8 mouse cellular contexts compared by ENCODE assay signal in the genomic region with DNA sequence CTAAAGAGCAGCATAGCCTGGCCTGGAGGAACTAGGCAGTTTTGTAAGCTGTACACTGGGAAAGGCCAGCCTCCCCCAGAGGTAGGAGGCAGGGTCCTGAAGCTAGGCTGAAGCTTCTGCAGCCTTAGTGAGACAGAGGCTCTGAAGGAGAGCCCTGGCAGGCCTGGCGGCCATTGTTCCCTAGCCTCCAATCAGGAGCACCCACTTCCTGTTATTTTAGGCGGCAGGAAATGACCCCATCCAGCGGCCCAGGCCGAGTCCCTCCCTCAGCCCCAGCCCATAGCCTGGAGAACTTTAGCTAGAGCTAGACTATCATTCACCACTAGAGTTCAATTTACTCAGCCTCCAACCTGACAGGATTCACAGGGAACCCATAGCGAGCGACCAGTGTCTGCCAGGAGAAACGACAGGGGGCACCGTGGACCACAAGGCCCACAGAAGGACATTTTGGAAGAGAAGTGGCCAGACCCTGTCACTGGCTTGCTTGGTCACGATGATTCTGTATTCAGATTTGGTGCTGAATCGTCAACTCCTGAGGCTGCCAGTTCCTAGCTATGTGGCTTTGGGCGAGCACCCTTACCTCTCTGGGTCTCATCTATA. TPM values are rescaled to one million over a fixed set of nuclear protein-coding genes. Genes with fewer than 3 reads are reported as not detected.
DNase-seq lines count a peak whose midpoint lies in the region; ATAC-seq and TF ChIP-seq lines count a peak whose summit lies in the region.

No protein-coding gene starts in this region.

- H3K4me2 ChIP-seq in hindbrain, embryonic 13.5 days = peak overlapping the region; percentile 32
- peak overlapping the region; percentile 14 for H3K4me2 ChIP-seq in liver, embryonic 12.5 days

- TF ChIP-seq CTCF in bone marrow macrophage, adult 2 months (IDR thresholded peaks at IDR 0.05; ENCODE audit: low read depth, low read length) = no peak

- WGBS in forebrain, embryonic 10.5 days = 67% methylated on average over 11 of the region's 11 CpGs
- whole genome bisulfite sequencing in hindbrain, embryonic 13.5 days = 65% methylated on average over 11 of the region's 11 CpGs
- 33% methylated on average over 11 of the region's 11 CpGs for WGBS in liver, embryonic 12.5 days (ENCODE audit: insufficient replicate concordance)

- peak overlapping the region; percentile 68 for H3K27ac ChIP-seq in bone marrow macrophage, adult 2 months (ENCODE audit: insufficient read depth, low read depth, low read length)
- H3K27ac ChIP-seq in forebrain, embryonic 10.5 days = peak overlapping the region; percentile 75
- peak overlapping the region; percentile 44 for H3K27ac ChIP-seq in hindbrain, embryonic 13.5 days
- peak overlapping the region; percentile 48 for H3K27ac ChIP-seq in liver, embryonic 12.5 days

- TF ChIP-seq POLR2A in bone marrow macrophage, adult 2 months (IDR thresholded peaks at IDR 0.05; ENCODE audit: borderline replicate concordance, low read depth, low read length) = no peak

- H3K9ac ChIP-seq in hindbrain, embryonic 13.5 days = peak overlapping the region; percentile 61
- 0 out of 2 replicates have a peak overlapping the region, but pooled peaks have one; percentile 12 for H3K9ac ChIP-seq in liver, embryonic 12.5 days

- ATAC-seq in hindbrain, embryonic 13.5 days (ENCODE audit: low FRiP score) = no peak
- no peak for ATAC-seq in liver, embryonic 12.5 days

- H3K27me3 ChIP-seq in forebrain, embryonic 10.5 days (ENCODE audit: poor library complexity, severe bottlenecking) = no peaks in the 10 kb centered on the region
- H3K27me3 ChIP-seq in hindbrain, embryonic 13.5 days = no peaks in the 10 kb centered on the region
- H3K27me3 ChIP-seq in liver, embryonic 12.5 days (replicated peaks) = peaks cover 9% of the 10 kb centered on the region

- peak overlapping the region; percentile 48 for H3K4me3 ChIP-seq in bone marrow macrophage, adult 2 months (ENCODE audit: insufficient read depth, low read length)
- peak overlapping the region; percentile 18 for H3K4me3 ChIP-seq in forebrain, embryonic 10.5 days
- no peak overlapping the region for H3K4me3 ChIP-seq in hindbrain, embryonic 13.5 days
- H3K4me3 ChIP-seq in liver, embryonic 12.5 days = no peak overlapping the region

- no peak for DNase-seq in forebrain, embryonic 10.5 days (ENCODE audit: extremely low spot score, low spot score)
- DNase-seq in naive thymus-derived CD4-positive, alpha-beta T cell, adult 2 months (ENCODE audit: low read depth) = peak; percentile 29
- DNase-seq in urinary bladder, postnatal 25 days (ENCODE audit: low spot score) = no peak
- DNase-seq in spleen, adult 18-20 months = no peak
- no peak for DNase-seq in frontal cortex, postnatal 36 days (ENCODE audit: low spot score in 2 of 2)

- peaks cover 39% of the 10 kb centered on the region for H3K4me1 ChIP-seq in bone marrow macrophage, adult 2 months (ENCODE audit: control insufficient read depth, insufficient read depth, low read length)
- peaks cover 88% of the 10 kb centered on the region for H3K4me1 ChIP-seq in forebrain, embryonic 10.5 days
- H3K4me1 ChIP-seq in hindbrain, embryonic 13.5 days (replicated peaks) = peaks cover 80% of the 10 kb centered on the region
- peaks cover 56% of the 10 kb centered on the region for H3K4me1 ChIP-seq in liver, embryonic 12.5 days

- peaks cover 54% of the 10 kb centered on the region for H3K36me3 ChIP-seq in forebrain, embryonic 10.5 days (replicated peaks)
- H3K36me3 ChIP-seq in hindbrain, embryonic 13.5 days = peaks cover 5% of the 10 kb centered on the region
- H3K36me3 ChIP-seq in liver, embryonic 12.5 days = peaks cover 12% of the 10 kb centered on the region; the same call in 1 of the 2 replicates

- H3K9me3 ChIP-seq in forebrain, embryonic 10.5 days = no peaks in the 10 kb centered on the region
- H3K9me3 ChIP-seq in hindbrain, embryonic 13.5 days = no peaks in the 10 kb centered on the region
- no peaks in the 10 kb centered on the region for H3K9me3 ChIP-seq in liver, embryonic 12.5 days (replicated peaks)

RNA-seq across cellular contexts. Expression of a gene that starts 4.4 kb away (rescaled TPM):
- 131 and 139 TPM in 2 replicates for polyA plus RNA-seq in bone marrow macrophage, adult 2 months (2012; ENCODE audit: insufficient read depth, insufficient read length, missing spikeins)
- polyA plus RNA-seq in forebrain, embryonic 10.5 days (2016; fragmentation: Nextera tagmentation; extraction: Ambion mirVana) = 45.6 and 47.1 TPM in 2 replicates
- 79.5 and 81.8 TPM in 2 replicates for polyA plus RNA-seq in hindbrain, embryonic 13.5 days (2015; fragmentation: Nextera tagmentation; extraction: Ambion mirVana)
- 20.9 and 23.3 TPM in 2 replicates for polyA plus RNA-seq in liver, embryonic 12.5 days (2016; fragmentation: Nextera tagmentation; extraction: Ambion mirVana)

RNA-seq across cellular contexts. Expression of a gene that starts 10.4 kb away (rescaled TPM):
- polyA plus RNA-seq in bone marrow macrophage, adult 2 months (2012; ENCODE audit: insufficient read depth, insufficient read length, missing spikeins) = 69.6 and 79.6 TPM in 2 replicates
- polyA plus RNA-seq in forebrain, embryonic 10.5 days (2016; fragmentation: Nextera tagmentation; extraction: Ambion mirVana) = 84.8 and 86.8 TPM in 2 replicates
- polyA plus RNA-seq in hindbrain, embryonic 13.5 days (2015; fragmentation: Nextera tagmentation; extraction: Ambion mirVana) = 160 and 168 TPM in 2 replicates
- polyA plus RNA-seq in liver, embryonic 12.5 days (2016; fragmentation: Nextera tagmentation; extraction: Ambion mirVana) = 43.7 and 44.0 TPM in 2 replicates

RNA-seq across cellular contexts. Expression of a gene that starts 34.8 kb away (rescaled TPM):
- not detected in 2 replicates for polyA plus RNA-seq in bone marrow macrophage, adult 2 months (2012; ENCODE audit: insufficient read depth, insufficient read length, missing spikeins)
- 5.9 and 6.8 TPM in 2 replicates for polyA plus RNA-seq in forebrain, embryonic 10.5 days (2016; fragmentation: Nextera tagmentation; extraction: Ambion mirVana)
- polyA plus RNA-seq in hindbrain, embryonic 13.5 days (2015; fragmentation: Nextera tagmentation; extraction: Ambion mirVana) = 7.6 and 10.1 TPM in 2 replicates
- polyA plus RNA-seq in liver, embryonic 12.5 days (2016; fragmentation: Nextera tagmentation; extraction: Ambion mirVana) = 1.8 and 2.3 TPM in 2 replicates

RNA-seq across cellular contexts. Expression of a gene that starts 49.2 kb away (rescaled TPM):
- 230 and 236 TPM in 2 replicates for polyA plus RNA-seq in bone marrow macrophage, adult 2 months (2012; ENCODE audit: insufficient read depth, insufficient read length, missing spikeins)
- 251 and 256 TPM in 2 replicates for polyA plus RNA-seq in forebrain, embryonic 10.5 days (2016; fragmentation: Nextera tagmentation; extraction: Ambion mirVana)
- polyA plus RNA-seq in hindbrain, embryonic 13.5 days (2015; fragmentation: Nextera tagmentation; extraction: Ambion mirVana) = 163 and 166 TPM in 2 replicates
- 162 and 163 TPM in 2 replicates for polyA plus RNA-seq in liver, embryonic 12.5 days (2016; fragmentation: Nextera tagmentation; extraction: Ambion mirVana)

Comparison
In these comparisons a context has a peak if more than half of its experiments do, and no peak if none do; other contexts are left out.
1. H3K4me3 ChIP-seq: peak in bone marrow macrophage, adult 2 months (single experiment) and forebrain, embryonic 10.5 days (single experiment); none in hindbrain, embryonic 13.5 days (single experiment) and liver, embryonic 12.5 days (single experiment).
2. Peak in every context shown above with its lines, with median percentiles within 50 percentile points of each other: H3K27ac ChIP-seq.